Mouse (Mus musculus) cerebellum, adult 2 months (tissue): ENCODE data around the gene Enkd1.

Experiments
- CTCF ChIP-seq: fragments of 200-500 bp; IDR thresholded peaks from 2 replicates; pipeline ENCODE4 v1.5.1; 2011; ENCODE audit warnings: low read depth, mild to moderate bottlenecking, control low read depth, low read length, moderate library complexity, borderline replicate concordance; ENCODE audit not compliant: insufficient read depth
- POLR2A ChIP-seq: fragments of 200-500 bp; IDR thresholded peaks from 2 replicates; pipeline ENCODE4 v1.6.1; 2011; ENCODE audit warnings: low read length, control low read depth, borderline replicate concordance; ENCODE audit not compliant: insufficient read depth

- no peak for TF ChIP-seq POLR2A
- TF ChIP-seq CTCF, result no peak
Observed at GRCm38 (mm10) chr8:105707498-105708403, at the start of gene Enkd1, which contains the start of gene 4933405L10Rik.
